Mouse (Mus musculus) large intestine, adult 2 months (tissue): ENCODE measurements around the gene Akt1s1. TPM values are rescaled to one million over a fixed set of nuclear protein-coding genes. Genes with fewer than 3 reads are reported as not detected.

Experiments
- DNase-seq: peaks from one replicate; pipeline ENCODE4 v3.0.0-alpha.2; 2012; ENCODE audit warnings: low read depth, low spot score
- WGBS: fragments of 180-500 bp; shearing (Covaris S2); methylation state at CpG from one replicate; pipeline ENCODE4 v1.1.7; 2018; 5-methylcytosine and 5-hydroxymethylcytosine counted together
- polyA plus RNA-seq: library from polyadenylated mRNA; depleted of rRNA; stranded (reverse); fragments of >200 nt; gene quantifications from 2 replicates; pipeline ENCODE4 v1.2.3, GENCODE M21; 2012; rRNA removed

The Akt1s1 gene
- polyA plus RNA-seq, 1 experiment, result 61.3 TPM

GRCm38 (mm10) chr7:44892276-44892921 lies 43.6 kb downstream of the Akt1s1 start, which contains the start of gene Med25:
Gene Med25 (minus strand): TSS chr7:44892712.
- WGBS, result under 1% methylated on average over 56 of the region's 56 CpGs
- DNase-seq, result no peak

GRCm38 (mm10) chr7:44893197-44893596 lies 44.4 kb downstream of the Akt1s1 start:
- DNase-seq, result no peak
- WGBS, result 30% methylated on average over 8 of the region's 8 CpGs

DNA sequence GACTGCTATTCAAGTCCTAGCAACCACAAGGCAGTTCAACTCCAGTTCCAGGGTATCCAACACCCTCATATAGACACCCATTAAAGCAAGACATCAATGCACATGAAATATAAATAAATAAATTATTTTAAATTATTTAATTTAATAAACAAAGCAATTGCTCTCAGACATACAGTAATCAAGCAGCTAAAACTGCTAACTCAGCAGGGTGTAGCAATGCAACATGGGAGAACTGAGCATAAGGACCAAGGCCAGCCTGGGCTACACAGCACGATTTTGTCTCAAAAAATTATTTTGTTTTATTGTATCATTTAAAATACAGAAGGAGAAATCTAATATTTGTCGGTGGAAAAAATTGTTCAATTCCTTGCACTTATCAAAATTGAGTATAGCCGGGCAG lies 45.4 kb downstream of the Akt1s1 start:
- no peak for DNase-seq
- WGBS, result 84% methylated on average over 3 of the region's 3 CpGs

DNA sequence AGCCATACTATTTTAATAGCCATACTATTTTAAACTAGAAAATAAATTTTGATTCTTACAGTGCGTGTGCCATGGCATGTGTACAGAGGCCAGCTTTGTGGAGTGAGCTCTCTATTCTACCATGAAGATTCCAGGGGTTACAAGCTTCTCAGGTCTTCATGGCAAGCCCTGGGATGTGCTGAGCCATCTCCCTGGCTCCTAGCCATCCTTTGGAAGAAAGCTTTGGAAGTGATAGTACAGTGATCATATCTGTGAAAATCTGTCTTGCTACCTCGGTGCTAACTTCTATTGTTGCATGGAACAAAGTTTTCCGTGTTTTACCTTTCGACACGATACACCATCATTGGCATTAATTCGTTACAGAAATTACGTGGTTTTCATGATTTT lies 46.4 kb downstream of the Akt1s1 start:
- no peak for DNase-seq
- 61% methylated on average over 7 of the region's 7 CpGs for WGBS

- 1% methylated on average over 34 of the region's 34 CpGs for WGBS
- peak; percentile 68 for DNase-seq
Observed at GRCm38 (mm10) chr7:44895593-44896434, 47.0 kb downstream of the Akt1s1 start, which contains the start of gene Fuz. Gene Fuz (plus strand): TSS chr7:44896079.

DNA sequence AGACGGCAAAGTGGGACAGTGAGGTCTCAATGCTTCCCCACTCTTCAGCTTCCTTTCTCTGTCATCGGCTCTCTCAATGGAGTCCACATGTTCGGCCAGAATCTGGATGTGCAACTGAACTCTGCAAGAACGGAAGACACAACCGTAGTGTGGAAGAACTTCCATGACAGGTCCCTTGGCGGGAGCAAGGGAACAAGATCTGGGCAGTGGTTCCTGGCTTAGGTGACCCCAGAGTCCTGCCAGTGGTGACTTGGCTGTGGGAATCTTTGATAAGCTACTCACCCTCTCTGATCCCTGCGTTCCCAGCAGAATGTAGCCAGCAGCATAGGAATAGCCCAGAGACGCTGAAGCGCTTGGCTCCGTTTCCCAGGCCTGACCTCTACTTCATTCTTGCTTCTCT lies 47.7 kb downstream of the Akt1s1 start:
- WGBS, result 42% methylated on average over 10 of the region's 10 CpGs
- no peak for DNase-seq

DNA sequence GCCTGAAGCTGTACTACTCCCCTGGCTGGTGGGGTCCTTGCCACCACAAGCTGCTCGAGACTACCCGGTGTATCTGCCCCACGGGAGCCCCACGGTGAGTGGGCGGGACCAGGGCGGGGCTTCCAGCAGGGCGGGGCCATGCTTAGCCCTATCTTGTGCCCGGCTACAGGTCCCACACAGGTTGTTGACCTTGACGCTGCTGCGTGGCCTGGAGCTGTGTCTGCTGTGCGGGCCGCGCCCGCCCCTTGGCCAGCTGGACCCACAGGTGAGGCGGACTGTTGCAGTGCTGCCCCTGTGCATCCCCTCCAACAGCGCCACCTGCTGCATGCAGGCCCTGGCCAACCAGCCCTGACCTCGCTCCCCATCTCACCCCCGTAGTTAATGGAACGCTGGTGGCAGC lies 49.8 kb downstream of the Akt1s1 start:
- 30% methylated on average over 19 of the region's 19 CpGs for WGBS
- no peak for DNase-seq

GRCm38 (mm10) chr7:44900632-44901031 lies 51.8 kb downstream of the Akt1s1 start:
- 90% methylated on average over 11 of the region's 11 CpGs for WGBS
- DNase-seq, result no peak

DNA sequence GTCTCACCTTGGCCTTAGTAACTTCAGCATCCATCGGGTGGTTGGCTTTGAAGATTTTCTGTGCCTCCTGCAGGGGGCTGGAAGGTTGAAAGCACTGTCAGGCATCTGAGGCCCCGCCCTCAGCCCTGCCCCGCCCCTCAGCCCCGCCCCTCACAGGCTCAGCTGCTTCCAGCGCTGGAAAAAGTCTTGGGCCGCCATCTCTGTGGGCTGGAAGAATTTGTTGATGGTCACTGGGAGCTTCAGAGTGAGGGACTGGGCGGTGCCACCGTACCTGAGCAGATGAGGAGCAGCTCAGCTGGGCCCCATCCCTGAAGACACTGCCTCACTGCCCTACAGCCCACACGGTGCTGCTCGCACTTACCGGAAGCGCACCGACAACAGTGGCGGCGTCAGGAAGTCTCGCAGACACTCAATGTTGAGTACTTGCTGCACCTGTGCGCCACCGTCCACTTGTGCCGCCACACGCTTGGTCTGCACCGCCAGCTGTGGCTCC lies 52.5 kb downstream of the Akt1s1 start:
- 19% methylated on average over 21 of the region's 21 CpGs for WGBS
- DNase-seq, result no peak

Other genes starting within 250 kb of the Akt1s1 start
- gene Myh14, start 178.1 kb upstream of the Akt1s1 start, polyA plus RNA-seq, result 163 and 237 TPM in 2 replicates
- not detected in 2 replicates for gene Izumo2, start 140.2 kb upstream of the Akt1s1 start, polyA plus RNA-seq
- 68.3 and 78.0 TPM in 2 replicates for gene Vrk3, start 100.6 kb upstream of the Akt1s1 start, polyA plus RNA-seq
- gene Zfp473, start 97.9 kb upstream of the Akt1s1 start, polyA plus RNA-seq, result 0.36 and 0.75 TPM in 2 replicates
- 50.3 and 51.3 TPM in 2 replicates for gene Nup62, start 32.9 kb upstream of the Akt1s1 start, polyA plus RNA-seq
- 13.9 and 14.8 TPM in 2 replicates for gene Il4i1, start 32.6 kb upstream of the Akt1s1 start, polyA plus RNA-seq
- 29.8 and 41.4 TPM in 2 replicates for gene Atf5, start 32.3 kb upstream of the Akt1s1 start, polyA plus RNA-seq
- gene Tbc1d17, start 88 bp downstream of the Akt1s1 start, polyA plus RNA-seq, result 44.6 and 49.0 TPM in 2 replicates
- gene Pnkp, start 8.1 kb downstream of the Akt1s1 start, polyA plus RNA-seq, result 52.1 and 57.9 TPM in 2 replicates
- gene Ptov1, start 20.8 kb downstream of the Akt1s1 start, polyA plus RNA-seq, result 111 and 141 TPM in 2 replicates
- 69.4 and 102 TPM in 2 replicates for gene Med25, start 43.7 kb downstream of the Akt1s1 start, polyA plus RNA-seq
- 19.9 and 21.7 TPM in 2 replicates for gene Fuz, start 47.1 kb downstream of the Akt1s1 start, polyA plus RNA-seq
- 55.6 and 80.7 TPM in 2 replicates for gene Ap2a1, start 80.5 kb downstream of the Akt1s1 start, polyA plus RNA-seq
- not detected in 2 replicates for gene Tsks, start 94.2 kb downstream of the Akt1s1 start, polyA plus RNA-seq
- gene Cpt1c, start 125.9 kb downstream of the Akt1s1 start, polyA plus RNA-seq, result 4.2 and 5.9 TPM in 2 replicates
- gene Prmt1, start 137.6 kb downstream of the Akt1s1 start, polyA plus RNA-seq, result 167 and 188 TPM in 2 replicates
- 107 and 110 TPM in 2 replicates for gene Irf3, start 148.7 kb downstream of the Akt1s1 start, polyA plus RNA-seq
- 20.8 and 23.3 TPM in 2 replicates for gene Bcl2l12, start 149.7 kb downstream of the Akt1s1 start, polyA plus RNA-seq
- gene Scaf1, start 167.4 kb downstream of the Akt1s1 start, polyA plus RNA-seq, result 32.3 and 44.7 TPM in 2 replicates
- 112 and 124 TPM in 2 replicates for gene Rras, start 169.0 kb downstream of the Akt1s1 start, polyA plus RNA-seq
- gene Prr12, start 203.9 kb downstream of the Akt1s1 start, polyA plus RNA-seq, result 5.4 and 6.2 TPM in 2 replicates
- 52.4 and 66.9 TPM in 2 replicates for gene Nosip, start 213.4 kb downstream of the Akt1s1 start, polyA plus RNA-seq
- 77.3 and 92.5 TPM in 2 replicates for gene Prrg2, start 213.7 kb downstream of the Akt1s1 start, polyA plus RNA-seq
- 44.3 and 48.6 TPM in 2 replicates for gene Rcn3, start 243.2 kb downstream of the Akt1s1 start, polyA plus RNA-seq